Mouse (Mus musculus): ENCODE data around the gene Osbpl11. TPM values are rescaled to one million over a fixed set of nuclear protein-coding genes. Genes with fewer than 3 reads are reported as not detected.
A peak's percentile ranks its signal among the peaks of the same experiment; 100 is the strongest.
"Not testable (repeated sequence)": the region's sequence is repeated elsewhere in the genome, so short reads cannot be mapped to it uniquely, and the experiment has no call there.

The Osbpl11 gene
- polyA plus RNA-seq, 1 experiment from 2014 or later = 15.1 TPM

GRCm38 (mm10) chr16:33195686-33196313 is 10.9 kb downstream of the Osbpl11 start:
- WGBS = 59% methylated on average over 4 of the region's 5 CpGs
- Histone ChIP-seq H3K36me3 (ENCODE audit: control insufficient read depth, insufficient read depth, low read length) (peaks cover 2% of the 10 kb centered on the region), H3K27ac (ENCODE audit: low read depth, low read length) (no peak overlapping the region), H3K4me1 (replicated peaks; ENCODE audit: control insufficient read depth, insufficient read depth, low read length) (0 out of 2 replicates have a peak, but pooled peaks cover 3% of the 10 kb centered on the region), H3K9ac (ENCODE audit: low read depth, low read length) (no peak overlapping the region), H3K4me2 (no peak overlapping the region), H3K9me3 (ENCODE audit: control insufficient read depth, low read length) (no peaks in the 10 kb centered on the region), H3K27me3 (replicated peaks; ENCODE audit: control insufficient read depth, insufficient read depth, low read length) (no peaks in the 10 kb centered on the region), H3K4me3 (ENCODE audit: low read depth, low read length) (no peak overlapping the region)
- ATAC-seq (replicated peaks; ENCODE audit: low FRiP score) = peak; percentile 43; the same call in 1 of the 2 replicates
- DNase-seq (ENCODE audit: low spot score) = no peak

- Histone ChIP-seq H3K27me3 (replicated peaks; ENCODE audit: control insufficient read depth, insufficient read depth, low read length) (no peaks in the 10 kb centered on the region), H3K36me3 (ENCODE audit: control insufficient read depth, insufficient read depth, low read length) (peaks cover 2% of the 10 kb centered on the region), H3K9ac (ENCODE audit: low read depth, low read length) (no peak overlapping the region), H3K4me2 (no peak overlapping the region), H3K9me3 (ENCODE audit: control insufficient read depth, low read length) (no peaks in the 10 kb centered on the region), H3K27ac (ENCODE audit: low read depth, low read length) (no peak overlapping the region), H3K4me1 (replicated peaks; ENCODE audit: control insufficient read depth, insufficient read depth, low read length) (0 out of 2 replicates have a peak, but pooled peaks cover 3% of the 10 kb centered on the region), H3K4me3 (ENCODE audit: low read depth, low read length) (no peak overlapping the region)
- DNase-seq (ENCODE audit: low spot score) (no peak), ATAC-seq (replicated peaks; ENCODE audit: low FRiP score) (no peak)
- WGBS = 89% methylated on average over 6 of the region's 6 CpGs
Observed at GRCm38 (mm10) chr16:33196578-33196977, 11.7 kb downstream of the Osbpl11 start.

GRCm38 (mm10) chr16:33200589-33200988 is 15.7 kb downstream of the Osbpl11 start:
- H3K9me3 ChIP-seq (ENCODE audit: control insufficient read depth, low read length) = no peaks in the 10 kb centered on the region
- no peak overlapping the region for H3K4me3 ChIP-seq (ENCODE audit: low read depth, low read length)
- H3K4me1 ChIP-seq (replicated peaks; ENCODE audit: control insufficient read depth, insufficient read depth, low read length) = 0 out of 2 replicates have a peak, but pooled peaks cover 3% of the 10 kb centered on the region
- no peak for ATAC-seq (replicated peaks; ENCODE audit: low FRiP score)
- H3K27ac ChIP-seq (ENCODE audit: low read depth, low read length) = no peak overlapping the region
- H3K27me3 ChIP-seq (replicated peaks; ENCODE audit: control insufficient read depth, insufficient read depth, low read length) = no peaks in the 10 kb centered on the region
- no peak overlapping the region for H3K4me2 ChIP-seq
- no peak overlapping the region for H3K9ac ChIP-seq (ENCODE audit: low read depth, low read length)
- WGBS = 59% methylated on average over 8 of the region's 8 CpGs
- DNase-seq (ENCODE audit: low spot score) = no peak
- H3K36me3 ChIP-seq (ENCODE audit: control insufficient read depth, insufficient read depth, low read length) = peaks cover 2% of the 10 kb centered on the region

- no peak for ATAC-seq (replicated peaks; ENCODE audit: low FRiP score)
Observed at GRCm38 (mm10) chr16:33210812-33211211, 25.9 kb downstream of the Osbpl11 start.

GRCm38 (mm10) chr16:33216313-33217003 is 31.6 kb downstream of the Osbpl11 start:
- ATAC-seq (replicated peaks; ENCODE audit: low FRiP score) = no peak
- H3K36me3 ChIP-seq (ENCODE audit: control insufficient read depth, insufficient read depth, low read length) = peaks cover 9% of the 10 kb centered on the region; the same call in 1 of the 2 replicates
- H3K27ac ChIP-seq (ENCODE audit: low read depth, low read length) = no peak overlapping the region
- 90% methylated on average over 9 of the region's 9 CpGs for WGBS
- no peaks in the 10 kb centered on the region for H3K4me1 ChIP-seq (replicated peaks; ENCODE audit: control insufficient read depth, insufficient read depth, low read length)
- H3K4me3 ChIP-seq (ENCODE audit: low read depth, low read length) = no peak overlapping the region
- H3K4me2 ChIP-seq = no peak overlapping the region
- no peak overlapping the region for H3K9ac ChIP-seq (ENCODE audit: low read depth, low read length)
- no peaks in the 10 kb centered on the region for H3K9me3 ChIP-seq (ENCODE audit: control insufficient read depth, low read length)
- no peaks in the 10 kb centered on the region for H3K27me3 ChIP-seq (replicated peaks; ENCODE audit: control insufficient read depth, insufficient read depth, low read length)
- DNase-seq (ENCODE audit: low spot score) = no peak

More at GRCm38 (mm10) chr16:33210812-33211211, 25.9 kb downstream of the Osbpl11 start:
- Histone ChIP-seq H3K27me3 (replicated peaks; ENCODE audit: control insufficient read depth, insufficient read depth, low read length) (no peaks in the 10 kb centered on the region), H3K4me1 (replicated peaks; ENCODE audit: control insufficient read depth, insufficient read depth, low read length) (no peaks in the 10 kb centered on the region), H3K9me3 (ENCODE audit: control insufficient read depth, low read length) (no peaks in the 10 kb centered on the region), H3K27ac (ENCODE audit: low read depth, low read length) (no peak overlapping the region), H3K9ac (ENCODE audit: low read depth, low read length) (no peak overlapping the region), H3K4me3 (ENCODE audit: low read depth, low read length) (no peak overlapping the region), H3K4me2 (no peak overlapping the region), H3K36me3 (ENCODE audit: control insufficient read depth, insufficient read depth, low read length) (peaks cover 22% of the 10 kb centered on the region)
- 68% methylated on average over 2 of the region's 2 CpGs for WGBS
- DNase-seq (ENCODE audit: low spot score) = no peak

- H3K4me1 ChIP-seq (replicated peaks; ENCODE audit: control insufficient read depth, insufficient read depth, low read length); H3K27me3 ChIP-seq (replicated peaks; ENCODE audit: control insufficient read depth, insufficient read depth, low read length); H3K4me2 ChIP-seq; H3K9me3 ChIP-seq (ENCODE audit: control insufficient read depth, low read length); DNase-seq (ENCODE audit: low spot score); H3K4me3 ChIP-seq (ENCODE audit: low read depth, low read length); ATAC-seq (replicated peaks; ENCODE audit: low FRiP score); H3K9ac ChIP-seq (ENCODE audit: low read depth, low read length); H3K27ac ChIP-seq (ENCODE audit: low read depth, low read length): not testable (repeated sequence)
- 75% methylated on average over 3 of the region's 3 CpGs for WGBS
- H3K36me3 ChIP-seq (ENCODE audit: control insufficient read depth, insufficient read depth, low read length) = peaks cover 13% of the 10 kb centered on the region; the same call in 1 of the 2 replicates
Observed at GRCm38 (mm10) chr16:33217553-33218085, 32.7 kb downstream of the Osbpl11 start.

- no peak for DNase-seq (ENCODE audit: low spot score)
- Histone ChIP-seq H3K27me3 (replicated peaks; ENCODE audit: control insufficient read depth, insufficient read depth, low read length) (no peaks in the 10 kb centered on the region), H3K9me3 (ENCODE audit: control insufficient read depth, low read length) (no peaks in the 10 kb centered on the region), H3K4me1 (replicated peaks; ENCODE audit: control insufficient read depth, insufficient read depth, low read length) (no peaks in the 10 kb centered on the region), H3K9ac (ENCODE audit: low read depth, low read length) (no peak overlapping the region), H3K4me3 (ENCODE audit: low read depth, low read length) (no peak overlapping the region), H3K36me3 (ENCODE audit: control insufficient read depth, insufficient read depth, low read length) (peaks cover 11% of the 10 kb centered on the region; the same call in 1 of the 2 replicates), H3K27ac (ENCODE audit: low read depth, low read length) (no peak overlapping the region), H3K4me2 (no peak overlapping the region)
- ATAC-seq (replicated peaks; ENCODE audit: low FRiP score) = no peak
- WGBS = 88% methylated on average over 3 of the region's 3 CpGs
Observed at GRCm38 (mm10) chr16:33222482-33222881, 37.6 kb downstream of the Osbpl11 start.

GRCm38 (mm10) chr16:33224381-33224780 is 39.5 kb downstream of the Osbpl11 start:
- Histone ChIP-seq H3K27me3 (replicated peaks; ENCODE audit: control insufficient read depth, insufficient read depth, low read length) (no peaks in the 10 kb centered on the region), H3K4me2 (no peak overlapping the region), H3K27ac (ENCODE audit: low read depth, low read length) (no peak overlapping the region), H3K4me3 (ENCODE audit: low read depth, low read length) (no peak overlapping the region), H3K9me3 (ENCODE audit: control insufficient read depth, low read length) (no peaks in the 10 kb centered on the region), H3K4me1 (replicated peaks; ENCODE audit: control insufficient read depth, insufficient read depth, low read length) (no peaks in the 10 kb centered on the region), H3K36me3 (ENCODE audit: control insufficient read depth, insufficient read depth, low read length) (peaks cover 20% of the 10 kb centered on the region), H3K9ac (ENCODE audit: low read depth, low read length) (no peak overlapping the region)
- WGBS = 89% methylated on average over 5 of the region's 5 CpGs
- ATAC-seq (replicated peaks; ENCODE audit: low FRiP score) = no peak
- no peak for DNase-seq (ENCODE audit: low spot score)

Data from liver, embryonic 11.5 days (tissue).